Mouse (Mus musculus): Measurements from ENCODE around the gene Eif4g1.

GRCm38 (mm10) chr16:20715566-20715965 lies 47.5 kb downstream of the Eif4g1 start:
- TF ChIP-seq FLI1 (IDR thresholded peaks at IDR 0.05; ENCODE audit: low read length): no peak
- TF ChIP-seq GATA1 (IDR thresholded peaks at IDR 0.05; ENCODE audit: borderline replicate concordance, low read length): no peak

Measured in megakaryocyte, embryonic 14.5 days (primary cell).